Mouse (Mus musculus) liver, postnatal 0 days (tissue): Measurements from ENCODE around the gene Tstd1.

Experiments
- CTCF ChIP-seq: sonication (generic); IDR thresholded peaks from 2 replicates; pipeline ENCODE4 v1.5.1; 2016; ENCODE audit warnings: antibody characterized with exemption, low read depth
- EP300 ChIP-seq: IDR thresholded peaks from 2 replicates; pipeline ENCODE4 v1.6.1; 2016; ENCODE audit warnings: antibody characterized with exemption, low read depth, mild to moderate bottlenecking

DNA sequence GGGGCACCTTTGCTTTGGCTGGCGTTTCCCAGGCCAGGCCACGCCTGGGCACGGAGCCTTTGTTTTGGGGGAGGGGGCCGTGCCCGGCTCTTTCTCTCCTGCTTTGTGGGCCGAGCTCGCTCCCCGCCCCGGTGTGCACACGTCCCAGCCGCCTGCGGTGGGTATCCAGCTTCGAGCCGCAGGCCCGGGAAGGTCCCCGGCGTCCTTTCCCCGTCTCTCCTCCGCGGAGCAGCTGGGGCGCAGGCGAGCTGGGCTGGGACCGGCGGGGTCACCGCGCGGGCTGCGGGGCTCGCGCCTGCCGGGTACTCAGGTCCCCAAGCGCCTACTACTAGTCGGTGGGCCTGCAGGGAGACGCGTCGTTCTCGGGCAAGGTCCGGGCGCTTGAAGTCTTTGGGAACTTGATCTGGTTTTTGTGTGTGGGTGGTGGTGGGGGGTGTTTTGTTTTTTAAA is 7.2 kb upstream of the Tstd1 start:
- TF ChIP-seq CTCF: no peak
- no peak for TF ChIP-seq EP300
